Mouse (Mus musculus): ENCODE data around the gene Mcpt9. TPM values are rescaled to one million over a fixed set of nuclear protein-coding genes. Genes with fewer than 3 reads are reported as not detected.
"Not testable (repeated sequence)": the region's sequence is repeated elsewhere in the genome, so short reads cannot be mapped to it uniquely, and the experiment has no call there.

Mcpt9 gene
- polyA plus RNA-seq, 1 experiment: not detected

DNA sequence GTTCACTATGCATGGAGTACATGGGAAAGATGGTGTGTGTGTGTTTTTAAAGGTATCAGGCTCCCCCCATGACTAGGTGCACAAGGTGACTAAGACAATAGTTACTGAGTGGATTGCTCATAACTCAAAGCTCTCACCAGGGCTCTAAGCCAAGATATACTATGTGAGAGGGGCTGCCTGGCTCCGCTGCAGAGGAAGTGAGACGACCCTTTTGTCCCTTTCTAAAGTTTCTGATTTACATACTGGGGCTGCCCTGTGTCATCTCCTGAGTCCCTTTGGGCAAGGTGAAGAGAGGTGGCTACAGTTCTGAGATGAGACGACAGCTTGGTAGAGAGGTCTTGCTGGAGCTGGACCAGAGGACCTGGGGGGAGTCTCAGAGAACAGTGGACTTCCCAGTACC lies 17.1 kb downstream of the Mcpt9 start:
- TF ChIP-seq POLR2A (IDR thresholded peaks at IDR 0.05; ENCODE audit: insufficient read depth, low read depth, low read length) (no peak), CTCF (IDR thresholded peaks at IDR 0.05; ENCODE audit: insufficient read depth, low read depth, low read length) (no peak)
- no peak overlapping the region for H3K4me3 ChIP-seq (ENCODE audit: insufficient read depth, low read depth, low read length)
- H3K4me1 ChIP-seq (ENCODE audit: control insufficient read depth, insufficient read depth, low read length): no peaks in the 10 kb centered on the region
- WGBS: 77% methylated on average over 3 of the region's 3 CpGs
- H3K27ac ChIP-seq (ENCODE audit: insufficient read depth, low read depth, low read length): no peak overlapping the region

- not testable (repeated sequence) for H3K4me1 ChIP-seq (ENCODE audit: control insufficient read depth, insufficient read depth, low read length); H3K4me3 ChIP-seq (ENCODE audit: insufficient read depth, low read depth, low read length); H3K27ac ChIP-seq (ENCODE audit: insufficient read depth, low read depth, low read length)
- WGBS: 83% methylated on average over 2 of the region's 3 CpGs
Measured at GRCm38 (mm10) chr14:55987464-55987863, 42.8 kb downstream of the Mcpt9 start.

Other genes starting within 250 kb of the Mcpt9 start
- gene Adcy4, start 246.4 kb downstream of the Mcpt9 start, polyA plus RNA-seq (2012; ENCODE audit: insufficient read depth, insufficient read length, low replicate concordance, missing spikeins): not detected in 2 replicates
- gene Ripk3, start 241.6 kb downstream of the Mcpt9 start, polyA plus RNA-seq (2012; ENCODE audit: insufficient read depth, insufficient read length, low replicate concordance, missing spikeins): not detected in 2 replicates
- gene Nfatc4, start 207.4 kb downstream of the Mcpt9 start, polyA plus RNA-seq (2012; ENCODE audit: insufficient read depth, insufficient read length, low replicate concordance, missing spikeins): not detected in 2 replicates
- not detected in 2 replicates for gene Nynrin, start 176.5 kb downstream of the Mcpt9 start, polyA plus RNA-seq (2012; ENCODE audit: insufficient read depth, insufficient read length, low replicate concordance, missing spikeins)
- gene Cbln3, start 146.1 kb downstream of the Mcpt9 start, polyA plus RNA-seq (2012; ENCODE audit: insufficient read depth, insufficient read length, low replicate concordance, missing spikeins): not detected in 2 replicates
- gene Khnyn, start 145.5 kb downstream of the Mcpt9 start, polyA plus RNA-seq (2012; ENCODE audit: insufficient read depth, insufficient read length, low replicate concordance, missing spikeins): not detected in 2 replicates
- not detected in 2 replicates for gene Sdr39u1, start 130.2 kb downstream of the Mcpt9 start, polyA plus RNA-seq (2012; ENCODE audit: insufficient read depth, insufficient read length, low replicate concordance, missing spikeins)
- gene Cma1, start 85.8 kb downstream of the Mcpt9 start, polyA plus RNA-seq (2012; ENCODE audit: insufficient read depth, insufficient read length, low replicate concordance, missing spikeins): not detected in 2 replicates
- not detected in 2 replicates for gene Cma2, start 79.5 kb downstream of the Mcpt9 start, polyA plus RNA-seq (2012; ENCODE audit: insufficient read depth, insufficient read length, low replicate concordance, missing spikeins)
- gene Mcpt1, start 12.5 kb downstream of the Mcpt9 start, polyA plus RNA-seq (2012; ENCODE audit: insufficient read depth, insufficient read length, low replicate concordance, missing spikeins): not detected in 2 replicates
- gene Mcpt2, start 11.5 kb upstream of the Mcpt9 start, polyA plus RNA-seq (2012; ENCODE audit: insufficient read depth, insufficient read length, low replicate concordance, missing spikeins): not detected in 2 replicates
- not detected in 2 replicates for gene Mcpt4, start 31.8 kb upstream of the Mcpt9 start, polyA plus RNA-seq (2012; ENCODE audit: insufficient read depth, insufficient read length, low replicate concordance, missing spikeins)
- not detected in 2 replicates for gene Mcpt8, start 54.8 kb upstream of the Mcpt9 start, polyA plus RNA-seq (2012; ENCODE audit: insufficient read depth, insufficient read length, low replicate concordance, missing spikeins)
- gene Ctsg, start 72.1 kb upstream of the Mcpt9 start, polyA plus RNA-seq (2012; ENCODE audit: insufficient read depth, insufficient read length, low replicate concordance, missing spikeins): not detected in 2 replicates
- not detected in 2 replicates for gene Gzme, start 90.1 kb upstream of the Mcpt9 start, polyA plus RNA-seq (2012; ENCODE audit: insufficient read depth, insufficient read length, low replicate concordance, missing spikeins)
- not detected in 2 replicates for gene Gzmd, start 102.1 kb upstream of the Mcpt9 start, polyA plus RNA-seq (2012; ENCODE audit: insufficient read depth, insufficient read length, low replicate concordance, missing spikeins)
- gene Gzmg, start 129.1 kb upstream of the Mcpt9 start, polyA plus RNA-seq (2012; ENCODE audit: insufficient read depth, insufficient read length, low replicate concordance, missing spikeins): not detected in 2 replicates
- gene Gzmn, start 144.1 kb upstream of the Mcpt9 start, polyA plus RNA-seq (2012; ENCODE audit: insufficient read depth, insufficient read length, low replicate concordance, missing spikeins): not detected in 2 replicates
- gene Gzmf, start 180.9 kb upstream of the Mcpt9 start, polyA plus RNA-seq (2012; ENCODE audit: insufficient read depth, insufficient read length, low replicate concordance, missing spikeins): not detected in 2 replicates
- not detected in 2 replicates for gene Gzmc, start 204.2 kb upstream of the Mcpt9 start, polyA plus RNA-seq (2012; ENCODE audit: insufficient read depth, insufficient read length, low replicate concordance, missing spikeins)
- not detected in 2 replicates for gene Gzmb, start 231.8 kb upstream of the Mcpt9 start, polyA plus RNA-seq (2012; ENCODE audit: insufficient read depth, insufficient read length, low replicate concordance, missing spikeins)